Mouse (Mus musculus) G1E (cell line): ENCODE measurements around the gene Samd15.

Experiments used
- CTCF ChIP-seq: IDR thresholded peaks from 2 replicates; pipeline ENCODE4 v1.5.1; 2012; ENCODE audit warnings: low read depth, low read length, inconsistent platforms, mixed read lengths
- GATA1 ChIP-seq: IDR thresholded peaks from 2 replicates; pipeline ENCODE4 v1.6.1; 2012; ENCODE audit warnings: borderline replicate concordance, low read length, inconsistent platforms, mixed read lengths
- GATA2 ChIP-seq: IDR thresholded peaks from 2 replicates; pipeline ENCODE4 v1.6.1; 2012; ENCODE audit warnings: low read depth, low read length, inconsistent platforms, borderline replicate concordance
- POLR2AphosphoS5 ChIP-seq: IDR thresholded peaks from 2 replicates; pipeline ENCODE4 v1.6.1; 2012; ENCODE audit warnings: low read depth, low read length, inconsistent platforms; ENCODE audit not compliant: insufficient replicate concordance
- TAL1 ChIP-seq: conservative IDR thresholded peaks from 2 replicates; pipeline ENCODE4 v1.6.1; 2012; ENCODE audit warnings: low read depth, low read length, inconsistent platforms, mixed read lengths

DNA sequence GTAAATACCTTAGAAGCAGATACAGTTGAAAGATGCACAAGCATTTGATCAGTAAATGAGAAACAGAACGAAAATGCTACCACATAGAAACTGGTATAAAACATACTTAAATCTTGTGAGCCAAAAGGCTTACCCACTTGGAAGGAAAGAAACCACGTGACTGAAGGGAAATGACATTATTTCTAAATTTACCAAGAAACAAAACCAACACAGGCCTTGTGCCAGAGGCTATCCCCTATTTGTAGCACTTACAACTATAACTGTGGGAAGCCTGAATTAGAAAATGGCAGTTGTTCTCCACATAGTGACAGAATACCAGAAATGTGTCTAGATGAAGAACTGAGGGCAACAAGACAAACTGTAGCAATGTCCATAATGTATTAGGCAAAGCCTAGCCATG lies 16.5 kb downstream of the Samd15 start:
- TF ChIP-seq CTCF (no peak), POLR2AphosphoS5 (no peak), TAL1 (no peak), GATA1 (no peak), GATA2 (no peak)
